Mouse (Mus musculus) kidney, embryonic 16.5 days (tissue): ENCODE measurements around the gene Fer. TPM values are rescaled to one million over a fixed set of nuclear protein-coding genes. Genes with fewer than 3 reads are reported as not detected.
"Not testable (repeated sequence)": the region's sequence is repeated elsewhere in the genome, so short reads cannot be mapped to it uniquely, and the experiment has no call there.

ENCODE experiments used
- ATAC-seq: fragments of 200-750 bp; cut with Nextera tagmentation; 2 replicates; pipeline ENCODE4 v1.8.0; 2017; ENCODE audit warnings: moderate TSS enrichment; ENCODE audit not compliant: low FRiP score, low TSS enrichment
- H3K27ac ChIP-seq: fragments of 300-500 bp; sonication (generic); 2 replicates; pipeline ENCODE4 v1.5.1; 2014; ENCODE audit warnings: low read length
- H3K27me3 ChIP-seq: fragments of 300-500 bp; sonication (generic); 2 replicates; pipeline ENCODE4 v1.6.1; 2014; ENCODE audit warnings: low read length, control low read depth, mixed read lengths; ENCODE audit not compliant: insufficient read depth
- H3K36me3 ChIP-seq: fragments of 300-500 bp; sonication (generic); 2 replicates; pipeline ENCODE4 v1.6.1; 2014; ENCODE audit warnings: low read length, control low read depth, mixed read lengths; ENCODE audit not compliant: insufficient read depth
- H3K4me1 ChIP-seq: fragments of 300-500 bp; sonication (generic); 2 replicates; pipeline ENCODE4 v1.6.1; 2014; ENCODE audit warnings: low read length, control low read depth, mixed read lengths; ENCODE audit not compliant: insufficient read depth
- H3K4me2 ChIP-seq: fragments of 300-500 bp; sonication (generic); replicated peaks from 2 replicates; pipeline ENCODE4 v1.6.1; 2014; ENCODE audit warnings: low read depth, low read length
- H3K4me3 ChIP-seq: fragments of 300-500 bp; sonication (generic); 2 replicates; pipeline ENCODE4 v1.5.1; 2014; ENCODE audit warnings: mild to moderate bottlenecking, low read length
- H3K9ac ChIP-seq: fragments of 300-500 bp; sonication (generic); replicated peaks from 2 replicates; pipeline ENCODE4 v1.6.1; 2014; ENCODE audit warnings: low read length
- H3K9me3 ChIP-seq: fragments of 300-500 bp; sonication (generic); 2 replicates; pipeline ENCODE4 v1.6.1; 2016; ENCODE audit warnings: low read length, control low read depth
- WGBS: fragments of 180-500 bp; shearing (Covaris S2); extraction: QIAGEN DNeasy Blood & Tissue Kit; methylation state at CpG from one replicate; pipeline ENCODE4 v1.1.7; 2014; 5-methylcytosine and 5-hydroxymethylcytosine counted together
- polyA plus RNA-seq: library from polyadenylated mRNA; unstranded; fragments of >200 nt; fragmentation: Nextera tagmentation; extraction: Ambion mirVana; gene quantifications from 2 replicates; pipeline ENCODE4 v1.2.1, GENCODE M21; 2015

The Fer gene
- polyA plus RNA-seq, 1 experiment from 2014 or later, result 35.1 TPM

DNA sequence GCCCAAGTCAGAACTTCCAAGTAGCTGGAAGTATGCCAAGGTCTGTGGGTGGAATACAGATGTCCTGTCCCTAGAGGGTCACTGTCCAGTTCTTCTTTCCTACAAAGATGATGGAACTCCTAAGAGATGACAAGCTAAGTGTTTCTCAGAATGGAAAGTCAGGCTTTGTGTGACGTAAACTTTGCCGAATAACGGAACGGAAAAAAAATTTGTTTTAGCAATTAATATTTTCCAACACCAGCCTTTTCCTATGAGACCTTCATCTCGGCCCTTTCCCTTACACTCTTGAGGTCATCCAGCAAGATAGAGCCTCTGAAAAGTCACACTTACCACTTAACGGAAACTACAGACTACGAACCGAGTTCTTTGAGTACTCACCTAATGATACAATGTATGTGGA, 24.7 kb upstream of the Fer start:
- no peak overlapping the region for H3K9ac ChIP-seq
- WGBS, result 89% methylated on average over 8 of the region's 8 CpGs

GRCm38 (mm10) chr17:63839636-63840269, 23.1 kb upstream of the Fer start:
- H3K36me3 ChIP-seq, result no peaks in the 10 kb centered on the region
- H3K4me2 ChIP-seq, result no peak overlapping the region
- H3K27me3 ChIP-seq, result no peaks in the 10 kb centered on the region
- no peak overlapping the region for H3K27ac ChIP-seq
- H3K4me3 ChIP-seq, result no peak overlapping the region
- WGBS, result 85% methylated on average over 3 of the region's 3 CpGs
- no peak for ATAC-seq
- no peak overlapping the region for H3K9ac ChIP-seq
- H3K9me3 ChIP-seq, result 0 out of 2 replicates have a peak, but pooled peaks cover 2% of the 10 kb centered on the region
- no peaks in the 10 kb centered on the region for H3K4me1 ChIP-seq

More for the DNA sequence above, 24.7 kb upstream of the Fer start:
- Histone ChIP-seq H3K27ac (no peak overlapping the region), H3K4me1 (no peaks in the 10 kb centered on the region), H3K27me3 (no peaks in the 10 kb centered on the region), H3K36me3 (no peaks in the 10 kb centered on the region), H3K4me3 (no peak overlapping the region), H3K4me2 (no peak overlapping the region), H3K9me3 (0 out of 2 replicates have a peak, but pooled peaks cover 2% of the 10 kb centered on the region)
- ATAC-seq, result no peak

- WGBS, result 85% methylated on average over 1 of the region's 1 CpGs
- no peak overlapping the region for H3K9ac ChIP-seq
- no peak for ATAC-seq
- H3K27me3 ChIP-seq, result no peaks in the 10 kb centered on the region
- no peaks in the 10 kb centered on the region for H3K36me3 ChIP-seq
- H3K9me3 ChIP-seq, result 0 out of 2 replicates have a peak, but pooled peaks cover 2% of the 10 kb centered on the region
- H3K4me1 ChIP-seq, result 0 out of 2 replicates have a peak, but pooled peaks cover 3% of the 10 kb centered on the region
- no peak overlapping the region for H3K4me2 ChIP-seq
- H3K27ac ChIP-seq, result no peak overlapping the region
- H3K4me3 ChIP-seq, result no peak overlapping the region
These were observed 20.6 kb upstream of the Fer start for GRCm38 (mm10) chr17:63842226-63842625.

DNA sequence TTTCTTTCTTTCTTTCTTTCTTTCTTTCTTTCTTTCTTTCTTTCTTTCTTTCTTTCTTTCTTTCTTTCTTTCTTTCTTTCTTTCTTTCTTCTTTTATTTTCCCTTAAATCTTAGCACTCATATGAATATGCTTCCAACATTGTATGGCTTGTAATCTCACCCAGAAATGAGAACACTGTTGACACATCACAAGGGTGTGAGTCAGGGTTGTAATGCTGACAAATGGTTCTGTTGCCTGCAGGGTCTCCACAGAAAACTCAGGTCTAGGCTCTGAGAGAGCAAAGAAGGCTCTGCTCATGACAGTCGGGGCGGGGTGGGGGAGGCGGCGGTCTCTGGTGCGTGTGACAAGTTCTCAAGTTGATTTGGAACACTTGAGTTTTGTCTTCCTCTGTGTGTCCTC, 17.9 kb upstream of the Fer start:
- H3K4me3 ChIP-seq, result no peak overlapping the region
- no peak overlapping the region for H3K4me2 ChIP-seq
- no peak for ATAC-seq
- no peaks in the 10 kb centered on the region for H3K36me3 ChIP-seq
- H3K4me1 ChIP-seq, result peaks cover 9% of the 10 kb centered on the region; the same call in 1 of the 2 replicates
- H3K9me3 ChIP-seq, result 0 out of 2 replicates have a peak, but pooled peaks cover 2% of the 10 kb centered on the region
- H3K27me3 ChIP-seq, result no peaks in the 10 kb centered on the region
- H3K27ac ChIP-seq, result no peak overlapping the region
- H3K9ac ChIP-seq, result no peak overlapping the region
- 54% methylated on average over 5 of the region's 5 CpGs for WGBS

GRCm38 (mm10) chr17:63845766-63846165, 17.1 kb upstream of the Fer start:
- H3K4me3 ChIP-seq, H3K36me3 ChIP-seq, H3K9me3 ChIP-seq, H3K27ac ChIP-seq, H3K27me3 ChIP-seq, H3K4me2 ChIP-seq, H3K4me1 ChIP-seq, H3K9ac ChIP-seq, ATAC-seq: not testable (repeated sequence)
- 96% methylated on average over 3 of the region's 3 CpGs for WGBS

- WGBS, result 2% methylated on average over 6 of the region's 6 CpGs
These were observed 13.7 kb upstream of the Fer start for GRCm38 (mm10) chr17:63849151-63849550.

GRCm38 (mm10) chr17:63849566-63849965, 13.3 kb upstream of the Fer start:
- Histone ChIP-seq H3K4me1 (peaks cover 9% of the 10 kb centered on the region; the same call in 1 of the 2 replicates), H3K36me3 (no peaks in the 10 kb centered on the region), H3K4me3 (peak overlapping the region; percentile 73), H3K9me3 (no peaks in the 10 kb centered on the region; the same call in 1 of the 2 replicates), H3K27ac (peak overlapping the region; percentile 70), H3K4me2 (peak overlapping the region; percentile 60), H3K9ac (peak overlapping the region; percentile 90), H3K27me3 (no peaks in the 10 kb centered on the region)
- WGBS, result under 1% methylated on average over 22 of the region's 22 CpGs
- ATAC-seq, result peak; percentile 100

More at GRCm38 (mm10) chr17:63849151-63849550, 13.7 kb upstream of the Fer start:
- Histone ChIP-seq H3K4me2 (peak overlapping the region; percentile 60), H3K4me1 (peaks cover 9% of the 10 kb centered on the region; the same call in 1 of the 2 replicates), H3K9ac (peak overlapping the region; percentile 90), H3K9me3 (no peaks in the 10 kb centered on the region; the same call in 1 of the 2 replicates), H3K27ac (peak overlapping the region; percentile 70), H3K4me3 (peak overlapping the region; percentile 73), H3K36me3 (no peaks in the 10 kb centered on the region), H3K27me3 (no peaks in the 10 kb centered on the region)
- ATAC-seq, result peak; percentile 7; the same call in 1 of the 2 replicates

GRCm38 (mm10) chr17:63850016-63850415, 12.8 kb upstream of the Fer start:
- H3K27me3 ChIP-seq, result no peaks in the 10 kb centered on the region
- peak overlapping the region; percentile 60 for H3K4me2 ChIP-seq
- H3K9me3 ChIP-seq, result no peaks in the 10 kb centered on the region; the same call in 1 of the 2 replicates
- WGBS, result 91% methylated on average over 9 of the region's 9 CpGs
- H3K27ac ChIP-seq, result no peak overlapping the region
- no peak overlapping the region for H3K9ac ChIP-seq
- H3K4me3 ChIP-seq, result peak overlapping the region; percentile 73; the same call in 1 of the 2 replicates
- ATAC-seq, result no peak
- H3K4me1 ChIP-seq, result peaks cover 8% of the 10 kb centered on the region; the same call in 1 of the 2 replicates
- no peaks in the 10 kb centered on the region for H3K36me3 ChIP-seq

DNA sequence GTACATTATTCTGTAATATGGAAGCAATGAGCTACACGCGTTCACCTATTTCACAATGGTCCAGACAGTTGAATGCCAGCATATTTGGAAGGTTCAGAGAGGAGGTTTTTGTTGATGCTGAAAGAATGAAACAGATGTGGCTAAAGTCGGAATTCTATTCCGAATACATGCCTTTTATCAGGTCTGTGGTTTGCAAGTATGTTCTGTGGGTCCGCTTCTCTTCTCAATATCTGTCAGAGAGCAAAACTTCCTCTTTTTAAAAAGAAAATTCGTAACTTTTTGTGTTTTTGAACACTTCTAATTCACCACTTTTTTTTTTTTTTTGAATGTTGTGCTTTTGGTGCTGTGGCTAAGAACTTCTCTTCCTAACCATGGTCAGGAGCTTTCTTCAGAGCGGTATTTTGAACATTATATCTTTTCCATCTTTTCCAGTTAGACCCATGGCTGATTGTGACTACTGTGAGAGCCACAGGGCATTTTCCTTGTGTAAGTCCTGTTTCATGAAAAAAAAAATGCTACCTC, 5.8 kb upstream of the Fer start:
- Histone ChIP-seq H3K27ac (no peak overlapping the region), H3K9me3 (no peaks in the 10 kb centered on the region), H3K36me3 (no peaks in the 10 kb centered on the region), H3K27me3 (no peaks in the 10 kb centered on the region), H3K4me2 (no peak overlapping the region), H3K4me3 (no peak overlapping the region), H3K9ac (no peak overlapping the region), H3K4me1 (peaks cover 4% of the 10 kb centered on the region; the same call in 1 of the 2 replicates)
- WGBS, result 89% methylated on average over 7 of the region's 7 CpGs
- no peak for ATAC-seq

DNA sequence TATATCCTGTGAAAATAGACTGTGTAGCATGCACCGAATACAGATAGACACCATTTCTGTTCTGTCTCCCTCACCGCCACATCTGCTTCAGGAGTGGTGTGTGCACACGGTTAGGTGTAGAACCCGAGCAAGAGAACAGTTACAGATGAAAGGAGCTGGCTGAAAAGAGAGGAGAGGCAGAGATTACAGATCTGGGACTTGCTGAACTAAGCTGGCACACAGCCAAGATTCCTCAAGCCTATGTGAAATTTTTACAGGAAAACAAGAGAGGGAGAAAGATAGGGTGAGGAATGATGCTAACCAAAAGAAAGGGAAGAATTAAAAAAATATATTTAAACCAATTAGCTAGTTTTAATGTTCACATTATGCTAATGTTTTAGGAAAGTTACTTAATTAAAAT, 1.9 kb upstream of the Fer start:
- H3K9me3 ChIP-seq, result no peaks in the 10 kb centered on the region
- H3K27ac ChIP-seq, result no peak overlapping the region
- no peak overlapping the region for H3K4me2 ChIP-seq
- no peak overlapping the region for H3K4me3 ChIP-seq
- no peak for ATAC-seq
- no peaks in the 10 kb centered on the region for H3K36me3 ChIP-seq
- H3K4me1 ChIP-seq, result peaks cover 15% of the 10 kb centered on the region
- no peak overlapping the region for H3K9ac ChIP-seq
- no peaks in the 10 kb centered on the region for H3K27me3 ChIP-seq
- WGBS, result 45% methylated on average over 4 of the region's 4 CpGs
